Mouse (Mus musculus) naive thymus-derived CD4-positive, alpha-beta T cell, adult 2 months (primary cell): ENCODE results near the gene Dcst2.

Experiments
- DNase-seq: peaks from one replicate; pipeline ENCODE4 v3.0.0-alpha.2; 2011; ENCODE audit warnings: low read depth

Gene Dcst2

GRCm38 (mm10) chr3:89360237-89360636 is 1.5 kb upstream of the Dcst2 start:
- no peak for DNase-seq

GRCm38 (mm10) chr3:89364631-89365030 is 2.9 kb downstream of the Dcst2 start:
- DNase-seq, result no peak

DNA sequence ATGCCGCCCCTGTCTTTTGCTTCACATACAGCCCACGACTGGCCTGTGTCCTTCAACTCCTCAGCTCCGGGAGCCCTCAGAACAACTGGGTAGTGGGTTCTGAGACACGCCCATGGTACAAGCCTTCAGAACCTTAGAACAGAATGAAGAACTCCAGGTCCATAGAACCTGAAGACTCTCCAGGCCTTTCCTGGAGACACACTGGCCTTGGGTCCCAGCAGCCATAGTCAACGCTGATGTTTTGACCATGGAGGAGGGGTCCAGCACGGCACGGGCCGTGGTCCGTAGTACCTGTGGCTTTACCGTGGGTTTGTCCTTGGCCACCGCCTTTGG is 3.3 kb downstream of the Dcst2 start, which contains the start of gene Dcst1:
Gene Dcst1 (minus strand): TSS at position 101 of the 333 bp plus-strand sequence.
- no peak for DNase-seq

GRCm38 (mm10) chr3:89365486-89366414 is 4.0 kb downstream of the Dcst2 start:
- no peak for DNase-seq

GRCm38 (mm10) chr3:89367338-89367737 is 5.6 kb downstream of the Dcst2 start:
- DNase-seq, result no peak

- DNase-seq, result peak; percentile 40
These were observed 11.9 kb downstream of the Dcst2 start for GRCm38 (mm10) chr3:89373581-89374231.

DNA sequence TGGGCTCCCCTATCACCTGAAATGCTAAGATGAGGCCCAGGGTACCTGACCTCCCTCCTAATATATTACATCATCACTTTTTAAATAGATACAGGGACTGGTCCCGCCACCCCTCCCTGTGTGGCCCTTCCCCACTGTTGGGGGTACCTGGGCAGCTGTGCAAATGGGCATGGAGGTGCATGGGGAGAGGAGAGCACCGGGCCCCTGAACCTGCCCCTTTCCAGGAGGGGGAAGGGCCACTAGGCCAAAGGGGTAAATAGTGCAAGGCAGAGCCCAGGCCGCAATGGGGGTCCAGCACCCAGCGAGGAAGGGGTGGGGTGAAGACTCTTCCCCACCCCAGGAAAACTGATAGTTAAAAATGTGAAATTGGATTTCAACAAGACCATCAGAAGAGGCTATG is 16.1 kb downstream of the Dcst2 start:
- no peak for DNase-seq

DNA sequence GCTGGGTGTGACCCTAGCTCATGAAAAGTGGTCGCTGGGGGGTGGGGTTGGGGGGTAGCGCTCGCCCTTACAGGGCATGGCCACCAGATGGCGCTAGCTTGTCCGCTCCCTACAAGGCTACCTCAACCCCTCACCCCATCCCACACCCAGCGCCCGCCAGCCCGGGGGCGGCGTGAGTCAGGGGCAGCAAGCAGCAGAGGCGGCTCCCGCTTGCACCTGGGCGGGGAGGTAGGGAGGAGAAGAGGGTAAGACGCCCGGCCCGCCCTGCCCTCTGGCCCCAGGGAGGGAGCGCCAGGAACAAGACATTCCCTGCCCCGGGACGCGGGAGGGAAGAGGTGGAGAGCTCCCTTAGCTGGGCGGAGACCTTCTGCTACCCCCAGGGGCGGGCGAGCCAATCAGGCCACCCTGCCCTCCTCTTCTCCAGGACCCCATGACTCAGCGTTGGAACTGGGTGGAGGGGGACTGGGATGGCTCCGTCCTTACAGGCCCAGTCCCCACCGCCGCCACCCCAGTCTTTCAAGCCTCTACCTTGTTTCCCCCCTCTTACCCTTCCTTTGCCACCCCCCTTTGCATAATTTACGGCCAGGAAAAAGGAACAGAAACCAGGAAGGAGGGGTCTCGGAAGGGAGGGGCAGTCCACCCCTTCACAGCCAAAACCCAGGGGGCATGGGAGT is 16.8 kb downstream of the Dcst2 start:
- DNase-seq, result peak; percentile 88

DNA sequence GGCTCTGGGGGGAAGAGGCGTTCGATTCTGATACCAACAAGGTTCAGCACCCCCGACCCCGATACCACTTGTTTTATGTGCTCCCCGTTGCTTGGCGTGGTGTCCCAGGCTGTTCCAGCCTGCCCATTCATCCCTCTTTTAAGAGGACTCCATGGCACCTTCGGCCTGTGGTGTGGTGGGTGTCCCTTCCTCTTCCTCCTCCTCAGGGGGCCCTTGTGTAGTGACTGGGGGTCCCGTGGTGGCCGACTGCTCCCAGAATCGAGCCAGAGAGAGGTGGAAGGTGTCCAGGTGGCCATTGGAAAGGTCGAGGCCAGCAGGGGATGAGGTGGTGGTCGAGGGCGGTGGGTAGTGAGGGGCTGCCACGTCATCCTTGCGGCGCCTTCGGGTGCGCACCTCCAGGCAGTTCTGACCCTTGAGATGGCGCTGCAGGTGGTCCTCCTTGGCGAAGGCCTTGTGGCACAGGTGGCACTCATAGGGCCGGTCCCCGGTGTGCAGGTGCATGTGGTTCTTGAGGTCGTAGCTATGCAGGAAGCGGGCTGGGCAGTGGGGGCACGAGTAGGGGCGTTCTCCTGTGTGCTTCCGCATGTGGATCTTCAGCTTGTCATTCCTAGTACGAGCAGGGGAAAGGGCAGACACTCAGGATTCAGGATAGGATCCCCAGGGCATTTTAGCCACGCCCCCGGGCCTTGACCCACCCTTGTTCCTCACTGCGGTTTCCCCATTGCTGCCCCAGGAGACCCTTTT is 17.8 kb downstream of the Dcst2 start:
- DNase-seq, result peak; percentile 52

DNA sequence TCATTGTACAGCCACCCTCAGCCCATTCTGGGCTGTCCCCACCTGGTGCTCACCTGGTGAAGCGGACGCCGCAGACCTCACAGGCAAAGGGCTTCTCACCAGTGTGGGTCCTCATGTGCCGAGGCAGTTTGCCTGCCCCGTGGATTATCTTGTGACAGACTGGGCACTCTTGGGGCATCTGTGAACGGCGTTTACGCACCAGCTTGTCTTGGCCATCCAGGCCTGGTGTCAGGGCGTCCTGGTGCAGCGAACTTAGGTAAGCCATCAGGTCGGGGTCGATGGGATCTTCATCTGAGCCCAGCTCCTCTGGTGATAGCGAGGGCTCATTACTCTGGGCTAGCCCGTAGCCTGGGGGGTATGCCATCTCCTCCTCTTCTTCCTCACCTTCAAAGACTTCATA is 18.5 kb downstream of the Dcst2 start:
- peak; percentile 39 for DNase-seq

GRCm38 (mm10) chr3:89380711-89381110 is 18.9 kb downstream of the Dcst2 start:
- DNase-seq, result no peak

GRCm38 (mm10) chr3:89381233-89381632 is 19.5 kb downstream of the Dcst2 start:
- DNase-seq, result no peak

GRCm38 (mm10) chr3:89382033-89382882 is 20.5 kb downstream of the Dcst2 start:
- DNase-seq, result peak; percentile 69

DNA sequence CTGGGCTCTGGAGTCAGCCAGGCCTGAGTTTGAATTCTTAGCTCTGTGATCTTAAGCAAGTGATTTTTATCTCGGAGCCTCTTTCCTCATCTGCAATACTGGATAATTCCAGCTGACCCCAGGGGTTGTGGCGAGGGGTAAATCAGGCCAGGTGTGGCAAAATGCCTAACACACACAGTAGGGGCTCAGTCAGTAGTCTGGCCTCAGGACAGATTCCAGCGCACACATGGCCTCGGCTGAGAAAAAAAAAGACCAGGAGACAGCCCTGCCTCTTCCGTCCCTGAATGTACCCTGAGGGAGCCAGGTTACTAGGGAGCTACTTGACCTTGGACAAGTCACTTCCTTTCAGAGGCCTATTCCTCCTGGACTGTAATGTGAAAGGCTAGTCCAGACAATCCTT is 21.2 kb downstream of the Dcst2 start:
- no peak for DNase-seq

DNA sequence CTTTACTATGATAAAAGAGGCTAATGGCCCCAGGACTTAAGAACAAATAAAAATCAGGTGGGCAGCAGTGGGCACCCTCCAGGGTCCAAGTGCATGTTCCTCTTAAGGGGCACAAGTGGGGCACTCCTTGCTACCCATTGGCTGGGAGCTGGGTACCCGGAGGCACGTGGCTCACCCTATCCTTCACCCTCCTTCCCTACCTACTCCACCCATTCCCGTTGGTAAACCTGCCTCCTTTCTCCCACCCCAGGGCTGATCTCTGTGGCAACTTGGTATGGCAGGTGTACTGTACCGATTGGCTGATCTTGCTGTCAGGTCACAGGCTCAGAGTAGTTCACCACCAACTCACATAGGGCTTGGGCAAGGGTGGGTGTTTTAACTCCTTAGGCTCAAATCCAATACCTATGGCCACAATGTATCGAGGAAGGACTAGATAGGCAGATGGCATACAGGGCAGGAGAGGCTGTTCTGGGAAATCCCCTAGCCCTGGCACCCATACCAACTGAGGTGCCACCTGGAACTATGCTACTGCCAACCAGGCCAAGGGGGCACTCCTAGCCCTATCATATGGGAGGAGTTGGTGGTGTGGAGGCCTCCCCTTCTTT is 22.0 kb downstream of the Dcst2 start:
- DNase-seq, result peak; percentile 46

- DNase-seq, result peak; percentile 27
These were observed 22.7 kb downstream of the Dcst2 start for GRCm38 (mm10) chr3:89384331-89385076.

DNA sequence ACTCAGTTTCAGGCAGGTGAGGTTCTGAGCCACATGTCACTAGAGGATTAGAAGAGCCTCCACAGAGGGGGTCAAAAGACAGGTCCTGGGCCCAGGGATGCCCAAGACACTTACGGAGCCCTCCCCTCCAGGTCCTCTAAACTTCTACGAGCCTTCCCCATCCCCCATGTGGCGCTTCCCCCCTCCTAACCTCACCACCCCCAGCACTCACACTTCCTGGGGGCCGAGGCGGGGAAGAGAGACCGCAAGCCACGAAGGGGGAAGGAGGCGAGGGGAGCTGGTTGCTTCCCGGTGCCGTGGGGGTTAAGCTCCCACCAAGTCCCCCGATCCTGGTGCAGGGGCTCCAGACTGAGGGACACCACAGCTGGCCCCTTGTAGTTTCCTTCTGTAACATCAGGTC is 23.7 kb downstream of the Dcst2 start:
- DNase-seq, result peak; percentile 52

DNA sequence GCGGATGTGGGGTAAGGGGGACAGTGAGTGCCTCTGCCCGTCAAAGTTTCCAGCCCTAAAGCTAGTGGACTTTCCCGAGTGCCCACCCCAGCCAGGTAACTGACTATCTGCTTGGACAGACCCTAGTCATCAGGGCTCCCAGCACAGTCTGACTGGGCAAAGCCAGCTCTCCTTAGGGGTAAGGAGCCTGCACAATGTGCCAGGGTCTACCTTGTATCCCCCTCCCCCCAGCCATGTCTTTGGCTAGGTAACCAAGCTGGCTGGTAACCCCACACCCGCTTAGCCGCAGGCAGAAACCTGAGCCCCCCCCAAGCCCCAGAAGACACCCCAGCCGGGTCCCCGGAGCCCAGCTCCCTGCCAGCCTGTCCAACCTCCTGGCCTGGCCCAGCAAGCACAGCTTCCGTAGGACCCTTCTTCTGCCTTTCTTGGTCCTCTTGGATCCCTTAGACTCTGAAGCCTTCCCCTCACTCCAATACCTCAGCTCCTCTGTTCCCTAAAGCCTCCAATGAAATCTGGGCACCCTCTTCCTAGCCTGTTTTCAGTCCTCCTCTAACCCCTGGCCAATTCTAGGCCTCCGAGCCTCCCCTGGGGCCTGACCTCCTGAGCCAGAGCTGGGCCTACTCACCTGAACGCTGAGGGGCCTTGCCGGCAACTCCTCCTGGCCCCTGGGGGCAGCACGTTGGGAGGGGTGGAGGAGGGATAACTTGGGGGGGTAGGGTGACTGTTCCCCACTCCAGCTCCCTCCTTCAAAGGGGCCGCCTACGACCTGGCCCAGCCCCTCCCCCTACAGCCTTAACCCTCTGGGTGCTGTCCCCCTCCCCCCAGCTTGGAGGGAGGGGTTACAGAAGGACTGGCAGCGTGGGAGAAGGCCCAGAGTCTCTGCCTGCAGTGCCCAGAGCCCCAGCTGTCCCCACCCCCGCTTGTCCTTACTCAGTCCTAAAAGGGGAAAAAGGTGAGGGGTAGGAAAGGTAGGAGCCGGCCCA is 25.0 kb downstream of the Dcst2 start:
- DNase-seq, result peak; percentile 74

DNA sequence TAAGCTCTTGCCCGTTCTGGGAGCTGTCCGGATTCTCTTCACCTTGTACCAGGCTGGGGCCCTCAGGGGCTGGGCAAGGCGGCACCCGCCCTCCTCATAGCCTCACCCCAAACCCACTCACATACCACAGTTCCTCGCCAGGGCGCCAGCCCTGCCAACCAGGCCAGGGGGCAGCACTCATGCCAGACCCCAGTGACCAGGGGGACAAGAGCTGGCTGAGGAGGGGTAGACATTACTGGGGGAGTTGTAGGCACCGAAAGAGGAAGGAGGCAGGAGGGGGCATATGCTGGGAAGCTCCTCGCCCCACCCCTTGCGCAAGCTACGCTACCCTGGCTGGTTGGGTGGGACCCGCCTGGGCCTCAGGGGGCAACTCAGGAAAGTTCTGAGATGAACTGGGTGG is 25.9 kb downstream of the Dcst2 start:
- DNase-seq, result peak; percentile 41
